Mouse (Mus musculus) CH12.LX (cell line): ENCODE data around the gene Gmfg. TPM values are rescaled to one million over a fixed set of nuclear protein-coding genes. Genes with fewer than 3 reads are reported as not detected.

ENCODE experiments used
- DNase-seq: peaks from one replicate; pipeline ENCODE4 v3.0.0-alpha.2; 2013; ENCODE audit errors: extremely low read depth
- H3K27ac ChIP-seq: 2 replicates; pipeline ENCODE4 v1.5.1; 2012; ENCODE audit warnings: low read depth, mild to moderate bottlenecking, control low read depth, moderate library complexity; ENCODE audit not compliant: insufficient read depth
- H3K27me3 ChIP-seq: replicated peaks from 2 replicates; pipeline ENCODE3; 2012; ENCODE audit warnings: inconsistent platforms
- H3K36me3 ChIP-seq, 2 experiments: replicated peaks in 1 of 2; 2 replicates each; pipeline versions ENCODE3 to v1.6.1; 2012; ENCODE audit warnings: inconsistent platforms in 1 of 2, low read length in 1 of 2, mild to moderate bottlenecking in 1 of 2, mixed read lengths in 1 of 2, moderate library complexity in 1 of 2; ENCODE audit not compliant: control insufficient read depth in 1 of 2, insufficient read depth in 1 of 2
- H3K4me1 ChIP-seq, 2 experiments: 2 replicates each; pipeline ENCODE4 v1.6.1; 2012; ENCODE audit warnings: inconsistent platforms in 1 of 2, moderate library complexity in 1 of 2; ENCODE audit not compliant: insufficient read depth in 2 of 2, control insufficient read depth in 1 of 2
- H3K4me2 ChIP-seq: 2 replicates; pipeline ENCODE4 v1.6.1; 2012; ENCODE audit warnings: low read depth, mild to moderate bottlenecking, control low read depth; ENCODE audit not compliant: poor library complexity, insufficient read depth, severe bottlenecking
- H3K4me3 ChIP-seq, 3 experiments: fragments of 150-350 bp in 1 of 3; sonication (generic) in 1 of 3; replicated peaks in 1 of 3; 2 replicates each; pipeline versions ENCODE3 to v1.5.1; 2011 to 2012; ENCODE audit warnings: low read depth in 2 of 3, low read length in 2 of 3, mild to moderate bottlenecking in 2 of 3, moderate library complexity in 2 of 3, control low read depth in 1 of 3, improper control_type of control experiment in 1 of 3, inconsistent platforms in 1 of 3, mixed read lengths in 1 of 3; ENCODE audit not compliant: poor library complexity in 1 of 3
- H3K79me2 ChIP-seq: replicated peaks from 2 replicates; pipeline ENCODE4 v1.6.1; 2012; ENCODE audit warnings: mild to moderate bottlenecking, moderate library complexity; ENCODE audit not compliant: control insufficient read depth, poor library complexity, insufficient read depth, severe bottlenecking; ENCODE audit errors: extremely low read depth
- H3K9ac ChIP-seq: 2 replicates; pipeline ENCODE4 v1.6.1; 2012; ENCODE audit warnings: low read depth, mild to moderate bottlenecking, control low read depth, moderate library complexity; ENCODE audit not compliant: insufficient read depth
- H3K9me3 ChIP-seq: replicated peaks from 2 replicates; pipeline ENCODE3; 2012; ENCODE audit warnings: low read length, inconsistent platforms, mixed read lengths
- CHD1 ChIP-seq: IDR thresholded peaks from 2 replicates; pipeline ENCODE4 v1.6.1; 2012; ENCODE audit warnings: low read depth, low read length, improper control_type of control experiment, inconsistent platforms
- CTCF ChIP-seq, 2 experiments: IDR thresholded peaks in 1 of 2; conservative IDR thresholded peaks in 1 of 2; 2 replicates each; pipeline ENCODE4 v1.5.1; 2011 to 2012; ENCODE audit warnings: low read depth in 2 of 2, low read length in 2 of 2, improper control_type of control experiment in 1 of 2, inconsistent platforms in 1 of 2, mild to moderate bottlenecking in 1 of 2, moderate library complexity in 1 of 2
- E2F4 ChIP-seq: IDR thresholded peaks from 2 replicates; pipeline ENCODE4 v1.6.1; 2011; ENCODE audit warnings: low read depth, low read length, improper control_type of control experiment; ENCODE audit not compliant: insufficient replicate concordance
- ELF1 ChIP-seq: IDR thresholded peaks from 2 replicates; pipeline ENCODE4 v1.6.1; 2014; ENCODE audit warnings: low read depth, mild to moderate bottlenecking, inconsistent platforms, low read length, improper control_type of control experiment
- ETS1 ChIP-seq: conservative IDR thresholded peaks from 2 replicates; pipeline ENCODE4 v1.6.1; 2012; ENCODE audit warnings: low read depth, mild to moderate bottlenecking, inconsistent platforms, low read length, improper control_type of control experiment, moderate library complexity
- JUND ChIP-seq: conservative IDR thresholded peaks from 2 replicates; pipeline ENCODE4 v1.6.1; 2011; ENCODE audit warnings: low read depth, low read length, improper control_type of control experiment
- MAZ ChIP-seq: IDR thresholded peaks from 2 replicates; pipeline ENCODE4 v1.6.1; 2012; ENCODE audit warnings: low read depth, mild to moderate bottlenecking, inconsistent platforms, low read length, improper control_type of control experiment, moderate library complexity
- MEF2A ChIP-seq: IDR thresholded peaks from 2 replicates; pipeline ENCODE4 v1.6.1; 2014; ENCODE audit warnings: low read depth, mild to moderate bottlenecking, inconsistent platforms, low read length, improper control_type of control experiment, borderline replicate concordance
- NELFE ChIP-seq: IDR thresholded peaks from 2 replicates; pipeline ENCODE4 v1.6.1; 2011; ENCODE audit warnings: low read depth, low read length, improper control_type of control experiment
- RAD21 ChIP-seq: IDR thresholded peaks from 2 replicates; pipeline ENCODE4 v1.6.1; 2011; ENCODE audit warnings: low read depth, mild to moderate bottlenecking, low read length, improper control_type of control experiment, moderate library complexity
- SMC3 ChIP-seq: IDR thresholded peaks from 2 replicates; pipeline ENCODE4 v1.6.1; 2011; ENCODE audit warnings: low read depth, low read length, improper control_type of control experiment
- TBP ChIP-seq: conservative IDR thresholded peaks from 2 replicates; pipeline ENCODE4 v1.6.1; 2011; ENCODE audit warnings: low read depth, low read length, improper control_type of control experiment
- UBTF ChIP-seq: IDR thresholded peaks from 2 replicates; pipeline ENCODE4 v1.6.1; 2012; ENCODE audit warnings: low read depth, mild to moderate bottlenecking, inconsistent platforms, low read length, improper control_type of control experiment, moderate library complexity
- ZKSCAN1 ChIP-seq: IDR thresholded peaks from 2 replicates; pipeline ENCODE4 v1.6.1; 2012; ENCODE audit warnings: low read depth, inconsistent platforms, low read length, improper control_type of control experiment, borderline replicate concordance
- ZNF384 ChIP-seq: IDR thresholded peaks from 2 replicates; pipeline ENCODE4 v1.6.1; 2012; ENCODE audit warnings: low read depth, low read length, improper control_type of control experiment, inconsistent platforms
- dilution Hi-C: fragments of 300-500 bp; cut with MboI; formaldehyde crosslinking; loops from 2 replicates; pipeline ENCODE4 v1.14.3; 2020; ENCODE audit warnings: low sequenced_read_pairs; ENCODE audit not compliant: extremely low pct_unique_long_range_greater_than_20kb, extremely low pct_ligation_motif_present
- in situ Hi-C: fragments of 300-500 bp; cut with MboI; formaldehyde crosslinking; loops from 3 replicates; pipeline ENCODE4 v1.14.3; 2019; ENCODE audit warnings: low sequenced_read_pairs, low pct_ligation_motif_present, low pct_unique_long_range_greater_than_20kb, mixed read lengths
- polyA plus RNA-seq: library from polyadenylated mRNA; unstranded; fragments of >175 nt; gene quantifications from 2 replicates; pipeline ENCODE4 v1.2.1, GENCODE M21; 2012; ENCODE audit warnings: low read depth; ENCODE audit not compliant: insufficient read length
- total RNA-seq, 2 experiments: library from RNA; depleted of rRNA; stranded (reverse); fragments of 300-350 nt in 1 of 2; fragments of >200 nt in 1 of 2; gene quantifications; 2 replicates each; pipeline ENCODE4 v1.2.3; 2012 to 2014

Gene Gmfg
- total and polyA plus RNA-seq, 3 experiments, result 45.1 to 87.9 (median 52.3) TPM

GRCm38 (mm10) chr7:28401942-28402341 lies 35.3 kb upstream of the Gmfg start:
- Histone ChIP-seq H3K4me2 (no peak overlapping the region), H3K4me3 (no peak overlapping the region), H3K27me3 (no peaks in the 10 kb centered on the region), H3K9me3 (no peaks in the 10 kb centered on the region), H3K36me3 (peaks cover 83 to 94% of the 10 kb centered on the region in 2 experiments), H3K27ac (no peak overlapping the region), H3K9ac (no peak overlapping the region), H3K4me1 (no peaks in the 10 kb centered on the region), H3K79me2 (no peaks in the 10 kb centered on the region)
- dilution Hi-C loops (no loop called here), in situ Hi-C loops (no loop called here)
- DNase-seq, result no peak
- TF ChIP-seq ZNF384 (no peak), TBP (no peak), CHD1 (no peak), SMC3 (no peak), CTCF (conservative IDR thresholded peaks at IDR 0.05 in 1 of 2, IDR thresholded peaks at IDR 0.05 in 1 of 2; ENCODE audit: low read depth in 2 of 2, low read length in 2 of 2) (no peak)

GRCm38 (mm10) chr7:28410841-28411475 lies 26.3 kb upstream of the Gmfg start:
- Histone ChIP-seq H3K27ac (no peak overlapping the region), H3K4me1 (no peaks in the 10 kb centered on the region), H3K9ac (no peak overlapping the region), H3K9me3 (no peaks in the 10 kb centered on the region), H3K36me3 (peaks cover 57 to 93% of the 10 kb centered on the region in 2 experiments), H3K4me2 (no peak overlapping the region), H3K27me3 (no peaks in the 10 kb centered on the region), H3K79me2 (no peaks in the 10 kb centered on the region), H3K4me3 (no peak overlapping the region)
- DNase-seq, result no peak
- dilution Hi-C loops (no loop called here), in situ Hi-C loops (no loop called here)
- no peak for TF ChIP-seq MAZ
- no peak for TF ChIP-seq NELFE
- TF ChIP-seq ZKSCAN1, result no peak
- no peak for TF ChIP-seq CHD1
- TF ChIP-seq UBTF, result no peak
- no peak for TF ChIP-seq ELF1
- no peak for TF ChIP-seq TBP
- TF ChIP-seq ETS1, result no peak

GRCm38 (mm10) chr7:28412826-28413225 lies 24.4 kb upstream of the Gmfg start:
- in situ Hi-C loops (no loop called here), dilution Hi-C loops (no loop called here)
- H3K27me3 ChIP-seq, result no peaks in the 10 kb centered on the region
- no peak overlapping the region for H3K4me2 ChIP-seq
- H3K27ac ChIP-seq, result no peak overlapping the region
- peaks cover 43 to 93% of the 10 kb centered on the region in 2 experiments for H3K36me3 ChIP-seq
- DNase-seq, result no peak
- H3K9me3 ChIP-seq, result peaks cover under 1% of the 10 kb centered on the region
- H3K4me1 ChIP-seq, result no peaks in the 10 kb centered on the region
- no peak overlapping the region for H3K4me3 ChIP-seq
- no peaks in the 10 kb centered on the region for H3K79me2 ChIP-seq
- TF ChIP-seq JUND (no peak), E2F4 (no peak), RAD21 (peak; percentile 13), CTCF (conservative IDR thresholded peaks at IDR 0.05 in 1 of 2, IDR thresholded peaks at IDR 0.05 in 1 of 2; ENCODE audit: low read depth in 2 of 2, low read length in 2 of 2) (peak in 1 of 2 experiments; percentile 51; a peak in 2 of 4 replicates), MEF2A (no peak), SMC3 (peak; percentile 34), ETS1 (no peak), ELF1 (no peak)
- H3K9ac ChIP-seq, result no peak overlapping the region
